Mouse (Mus musculus): ENCODE measurements around the gene Tmem207.

DNA sequence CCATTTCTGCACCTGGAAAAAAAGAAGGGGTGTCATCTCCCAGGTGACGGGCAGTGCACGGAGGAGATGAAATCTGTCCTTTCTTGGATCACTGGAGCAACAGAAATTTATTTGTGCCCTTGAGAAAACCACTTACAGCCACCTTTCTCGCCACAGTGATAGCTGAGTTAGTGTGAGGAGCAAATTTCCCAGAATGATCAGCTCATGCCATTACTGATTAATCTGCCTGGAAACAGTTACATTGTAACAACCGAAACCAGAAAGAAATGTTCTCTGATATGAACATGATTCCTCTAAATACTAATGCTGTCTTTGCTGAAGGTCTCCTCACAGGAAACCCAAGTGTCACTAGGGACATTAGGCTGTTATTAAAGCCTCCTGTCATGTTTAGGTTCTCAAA lies 21.6 kb downstream of the Tmem207 start:
- TF ChIP-seq POLR2A (IDR thresholded peaks at IDR 0.05; ENCODE audit: borderline replicate concordance, control insufficient read depth, low read depth, low read length), result no peak
- TF ChIP-seq CTCF (IDR thresholded peaks at IDR 0.05; ENCODE audit: control insufficient read depth, insufficient read depth, low read length), result no peak
